Mouse (Mus musculus) liver, embryonic 14.5 days (tissue): Measurements from ENCODE around the gene Gm8879. TPM values are rescaled to one million over a fixed set of nuclear protein-coding genes. Genes with fewer than 3 reads are reported as not detected.
"Not testable (repeated sequence)": the region's sequence is repeated elsewhere in the genome, so short reads cannot be mapped to it uniquely, and the experiment has no call there.

ENCODE experiments used
- ATAC-seq: fragments of 200-750 bp; cut with Nextera tagmentation; 2 replicates; pipeline ENCODE4 v1.8.0; 2017; ENCODE audit warnings: moderate number of reproducible peaks, mild to moderate bottlenecking, moderate library complexity; ENCODE audit not compliant: insufficient read depth
- DNase-seq, 3 experiments: peaks; one replicate each; pipeline ENCODE4 v3.0.0-alpha.2; 2012 to 2013; ENCODE audit warnings: low read depth in 3 of 3, low spot score in 3 of 3
- H3K27ac ChIP-seq: fragments of 300-500 bp; sonication (generic); 2 replicates; pipeline ENCODE4 v1.5.1; 2014; ENCODE audit warnings: moderate library complexity, mild to moderate bottlenecking, control low read depth, inconsistent platforms
- H3K27me3 ChIP-seq: fragments of 300-500 bp; sonication (generic); 2 replicates; pipeline ENCODE4 v1.6.1; 2014; ENCODE audit warnings: mild to moderate bottlenecking, low read length, moderate library complexity; ENCODE audit not compliant: control insufficient read depth, insufficient read depth
- H3K36me3 ChIP-seq: fragments of 300-500 bp; sonication (generic); replicated peaks from 2 replicates; pipeline ENCODE4 v1.6.1; 2014; ENCODE audit warnings: low read depth; ENCODE audit not compliant: control insufficient read depth, insufficient read depth
- H3K4me1 ChIP-seq, 2 experiments: fragments of 200-500 bp in 1 of 2; fragments of 300-500 bp in 1 of 2; sonication (generic) in 1 of 2; replicated peaks; 2 replicates each; pipeline ENCODE4 v1.6.1; 2012 to 2014; ENCODE audit warnings: antibody characterized with exemption in 1 of 2, inconsistent platforms in 1 of 2, low read length in 1 of 2; ENCODE audit not compliant: control insufficient read depth in 2 of 2, insufficient read depth in 2 of 2
- H3K4me2 ChIP-seq: fragments of 300-500 bp; sonication (generic); 2 replicates; pipeline ENCODE4 v1.6.1; 2014; ENCODE audit warnings: low read depth, mild to moderate bottlenecking, control low read depth, moderate library complexity
- H3K4me3 ChIP-seq, 2 experiments: fragments of 200-500 bp in 1 of 2; fragments of 300-500 bp in 1 of 2; sonication (generic) in 1 of 2; 2 replicates each; pipeline ENCODE4 v1.5.1; 2012 to 2014; ENCODE audit warnings: low read depth in 2 of 2, low read length in 2 of 2, mild to moderate bottlenecking in 2 of 2, control low read depth in 1 of 2, inconsistent platforms in 1 of 2, moderate library complexity in 1 of 2; ENCODE audit not compliant: insufficient read depth in 1 of 2
- H3K9ac ChIP-seq: fragments of 300-500 bp; sonication (generic); replicated peaks from 2 replicates; pipeline ENCODE4 v1.6.1; 2014; ENCODE audit warnings: mild to moderate bottlenecking, control low read depth, moderate library complexity
- H3K9me3 ChIP-seq: fragments of 300-500 bp; sonication (generic); 2 replicates; pipeline ENCODE4 v1.6.1; 2016; ENCODE audit warnings: low read length, mixed read lengths; ENCODE audit not compliant: control insufficient read depth
- WGBS: fragments of 180-500 bp; shearing (Covaris S2); extraction: QIAGEN DNeasy Blood & Tissue Kit; methylation state at CpG from one replicate; pipeline ENCODE4 v1.1.7; 2014; ENCODE audit not compliant: insufficient replicate concordance; 5-methylcytosine and 5-hydroxymethylcytosine counted together
- polyA plus RNA-seq, 2 experiments: library from polyadenylated mRNA; depleted of rRNA in 1 of 2; stranded (reverse) in 1 of 2; unstranded in 1 of 2; fragments of >200 nt; fragmentation: Nextera tagmentation in 1 of 2; extraction: Ambion mirVana in 1 of 2; gene quantifications; 2 replicates each; pipeline versions ENCODE4 v1.2.1 to v1.2.3; 2012 to 2014

The Gm8879 gene
- polyA plus RNA-seq (2012; rRNA removed) (not detected in 2 replicates), polyA plus RNA-seq (2014; fragmentation: Nextera tagmentation; extraction: Ambion mirVana) (not detected in 2 replicates)

DNA sequence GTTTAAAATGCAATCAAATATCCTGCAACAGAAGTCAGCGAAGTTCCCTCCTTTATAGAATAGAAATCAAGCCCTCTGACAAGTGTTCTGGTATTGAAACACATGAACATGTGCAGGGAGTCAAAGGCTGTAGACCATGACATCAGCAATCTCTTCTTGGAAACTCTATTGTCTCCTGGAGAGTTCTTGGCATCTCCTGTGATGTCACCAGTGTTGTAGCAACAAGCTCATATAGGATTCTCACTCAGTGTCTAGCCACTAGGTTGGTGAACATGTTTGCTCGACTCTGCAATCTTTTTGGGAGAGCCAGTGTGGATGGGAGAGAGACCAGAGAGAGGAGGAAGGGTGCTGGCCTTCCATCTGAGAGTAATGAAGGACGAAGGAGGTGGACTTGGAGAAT is at the start of gene Gm8879:
Gene Gm8879, plus strand, starts transcription at position 301 of the 400 bp plus-strand sequence.
- not testable (repeated sequence) for H3K4me3 ChIP-seq, H3K9me3 ChIP-seq, ATAC-seq, H3K36me3 ChIP-seq, H3K27ac ChIP-seq, H3K27me3 ChIP-seq, H3K4me2 ChIP-seq, H3K9ac ChIP-seq, DNase-seq, H3K4me1 ChIP-seq
- no CpG with 5 or more reads among the region's 3 CpGs for WGBS

DNA sequence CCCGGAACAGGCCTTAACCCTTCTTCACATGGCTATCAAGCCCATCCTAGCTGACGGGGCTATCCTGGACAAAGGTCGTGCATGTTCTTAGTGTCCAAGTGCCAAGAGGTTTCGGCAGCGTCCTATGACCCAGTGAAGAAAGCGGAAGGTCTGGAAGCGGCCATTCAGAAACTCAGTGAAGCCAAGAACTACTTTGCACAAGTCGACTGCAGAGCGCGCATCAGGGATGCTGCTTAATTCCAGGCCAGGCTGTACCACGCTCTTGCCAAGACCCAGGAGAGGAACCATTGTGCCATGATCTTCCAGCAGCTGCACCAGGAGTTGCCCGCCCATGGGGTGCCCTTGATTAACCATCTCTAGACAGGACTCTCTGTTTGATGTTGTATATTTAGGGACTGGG is 10.6 kb downstream of the Gm8879 start:
- H3K4me2 ChIP-seq, H3K9me3 ChIP-seq, H3K9ac ChIP-seq, H3K27me3 ChIP-seq, DNase-seq, H3K36me3 ChIP-seq, H3K27ac ChIP-seq, H3K4me3 ChIP-seq, ATAC-seq, H3K4me1 ChIP-seq: not testable (repeated sequence)
- WGBS, result 74% methylated on average over 12 of the region's 12 CpGs

Other genes starting within 250 kb of the Gm8879 start
- not detected in 2 replicates for gene Gm8871, start 179.8 kb upstream of the Gm8879 start, polyA plus RNA-seq (2012; rRNA removed)
- gene Gm8871, start 179.8 kb upstream of the Gm8879 start, polyA plus RNA-seq (2014; fragmentation: Nextera tagmentation; extraction: Ambion mirVana), result not detected in 2 replicates
- not detected in 2 replicates for gene Gm8857, start 179.8 kb upstream of the Gm8879 start, polyA plus RNA-seq (2012; rRNA removed)
- not detected in 2 replicates for gene Gm8857, start 179.8 kb upstream of the Gm8879 start, polyA plus RNA-seq (2014; fragmentation: Nextera tagmentation; extraction: Ambion mirVana)
- gene Gm5861, start 55.4 kb downstream of the Gm8879 start, polyA plus RNA-seq (2012; rRNA removed), result not detected in 2 replicates
- gene Gm5861, start 55.4 kb downstream of the Gm8879 start, polyA plus RNA-seq (2014; fragmentation: Nextera tagmentation; extraction: Ambion mirVana), result not detected in 2 replicates
- gene Gm8890, start 128.4 kb downstream of the Gm8879 start, polyA plus RNA-seq (2012; rRNA removed), result not detected in 2 replicates
- gene Gm8890, start 128.4 kb downstream of the Gm8879 start, polyA plus RNA-seq (2014; fragmentation: Nextera tagmentation; extraction: Ambion mirVana), result not detected in 2 replicates
- not detected in 2 replicates for gene Speer1, start 213.9 kb downstream of the Gm8879 start, polyA plus RNA-seq (2012; rRNA removed)
- gene Speer1, start 213.9 kb downstream of the Gm8879 start, polyA plus RNA-seq (2014; fragmentation: Nextera tagmentation; extraction: Ambion mirVana), result not detected in 2 replicates